Mouse (Mus musculus): Measurements from ENCODE around the gene Mycbp.

The Mycbp gene

DNA sequence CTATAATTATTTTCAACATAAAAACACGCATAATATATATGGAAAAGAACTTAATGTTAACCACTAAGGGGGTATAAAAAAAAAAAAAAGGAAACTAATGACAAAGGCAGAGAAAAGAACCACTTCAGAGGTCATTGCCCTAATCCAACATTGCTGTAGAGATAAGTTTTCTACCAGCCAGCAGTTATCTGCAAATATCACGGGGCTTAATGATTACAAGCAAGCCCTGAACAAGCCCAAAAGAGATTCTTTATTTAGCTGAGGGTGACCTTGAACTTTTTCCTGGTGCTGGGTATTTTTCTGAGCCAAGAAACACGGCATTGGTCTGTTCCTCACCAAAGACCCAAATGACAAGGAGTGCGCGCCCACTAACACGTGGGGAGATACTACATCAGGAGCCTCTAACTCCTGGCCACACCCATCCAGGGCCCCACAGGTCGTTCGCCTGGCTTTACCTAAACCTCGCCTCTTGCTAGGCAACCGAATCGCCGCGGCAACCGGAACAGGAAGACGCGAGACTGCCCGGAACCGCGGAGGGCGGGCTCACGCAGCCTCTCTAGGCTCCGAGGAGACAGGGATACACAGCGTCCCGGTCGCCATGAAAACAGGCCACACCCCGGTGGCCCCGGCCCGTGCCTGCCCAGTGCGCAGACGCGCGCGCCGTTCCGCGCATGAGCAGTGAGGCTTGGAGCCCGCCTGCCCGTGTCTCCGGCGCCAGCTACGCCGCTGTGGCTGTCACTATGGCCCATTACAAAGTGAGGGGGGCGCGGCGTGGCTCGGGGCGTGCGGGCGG is at the start of gene Mycbp:
Gene Mycbp (plus strand): TSS at position 500 of the 793 bp plus-strand sequence.
- peak; percentile 99 for DNase-seq (ENCODE audit: low spot score)

DNA sequence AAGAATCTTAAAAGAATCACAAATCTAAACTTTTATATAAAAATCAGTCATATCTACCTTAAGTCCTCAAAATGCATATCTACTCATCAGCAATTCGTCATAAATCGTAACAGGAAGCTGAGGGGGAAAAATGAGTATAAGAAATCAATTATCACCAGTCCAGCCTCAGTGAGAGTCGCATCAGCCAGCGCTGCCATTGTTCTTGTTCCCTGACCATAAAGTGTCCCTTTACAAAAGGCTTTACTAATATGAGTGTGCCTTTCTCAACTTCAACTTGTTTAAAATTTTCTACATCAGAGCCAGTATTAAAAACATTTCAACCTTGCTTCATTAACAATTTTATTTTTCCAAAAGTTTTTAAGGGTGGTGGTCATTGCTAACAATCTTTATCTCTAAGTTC is 47.7 kb upstream of the Mycbp start:
- DNase-seq (ENCODE audit: low spot score) = no peak

DNA sequence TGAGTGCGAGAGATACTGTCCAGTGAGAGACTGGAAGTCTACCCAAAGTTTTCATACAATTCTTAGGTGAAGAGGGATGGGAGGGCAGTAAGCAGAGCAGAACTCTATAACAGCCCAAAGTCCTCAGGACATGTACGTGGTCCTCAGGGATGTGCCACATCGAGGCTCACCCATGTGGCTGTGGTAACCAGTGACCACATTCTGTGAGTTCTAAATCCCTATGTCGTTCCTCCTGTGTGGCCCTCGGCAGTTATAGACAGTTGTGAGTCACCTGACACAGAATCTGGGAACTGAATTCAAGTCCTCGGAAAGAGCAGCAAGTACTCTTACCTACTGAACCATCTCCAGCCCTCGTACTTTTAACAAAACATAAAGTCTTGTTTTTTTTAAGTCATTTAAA is 46.5 kb upstream of the Mycbp start:
- DNase-seq (ENCODE audit: low spot score) = no peak

DNA sequence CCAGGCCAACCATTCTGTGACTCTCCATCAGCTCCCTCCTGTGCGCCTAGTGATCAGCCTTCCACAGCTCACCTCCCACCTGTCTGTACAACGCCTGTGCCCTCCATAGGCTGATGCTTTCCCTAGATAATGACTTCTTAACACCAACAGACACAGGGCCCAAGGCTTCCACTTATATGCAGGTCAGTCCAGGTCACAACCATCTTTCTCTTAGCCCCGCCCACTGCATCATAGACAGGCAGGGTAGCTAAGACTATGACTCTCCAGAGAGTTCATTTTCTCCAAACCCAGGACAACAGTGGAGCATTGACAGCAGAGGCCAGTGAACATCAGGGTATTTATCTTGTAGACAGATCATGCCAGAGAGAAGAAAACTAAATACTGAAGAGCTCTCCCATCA is 45.3 kb upstream of the Mycbp start, which contains the start of gene 4933427I04Rik:
Gene 4933427I04Rik (plus strand): TSS at position 301 of the 400 bp plus-strand sequence.
- no peak for DNase-seq (ENCODE audit: low spot score)

DNA sequence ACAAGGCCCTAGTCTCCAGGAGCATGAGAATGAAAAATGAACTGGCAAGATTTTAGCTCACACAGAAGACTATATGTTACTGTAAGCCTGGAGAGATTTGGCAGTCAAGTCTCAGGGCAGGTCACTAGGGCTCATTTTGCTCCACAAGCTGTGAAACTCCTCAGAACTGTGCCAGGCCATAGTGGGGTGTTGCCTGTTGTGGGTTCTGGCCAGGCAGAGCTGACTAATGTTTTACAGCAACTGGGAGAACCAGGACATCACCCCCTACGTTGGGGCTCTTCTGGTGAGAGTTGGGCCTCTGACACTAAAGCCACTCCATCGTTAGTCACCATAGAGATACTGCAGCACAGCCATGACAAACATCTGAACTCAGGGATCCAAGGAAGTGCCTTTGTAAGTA is 44.8 kb upstream of the Mycbp start:
- DNase-seq (ENCODE audit: low spot score) = no peak

DNA sequence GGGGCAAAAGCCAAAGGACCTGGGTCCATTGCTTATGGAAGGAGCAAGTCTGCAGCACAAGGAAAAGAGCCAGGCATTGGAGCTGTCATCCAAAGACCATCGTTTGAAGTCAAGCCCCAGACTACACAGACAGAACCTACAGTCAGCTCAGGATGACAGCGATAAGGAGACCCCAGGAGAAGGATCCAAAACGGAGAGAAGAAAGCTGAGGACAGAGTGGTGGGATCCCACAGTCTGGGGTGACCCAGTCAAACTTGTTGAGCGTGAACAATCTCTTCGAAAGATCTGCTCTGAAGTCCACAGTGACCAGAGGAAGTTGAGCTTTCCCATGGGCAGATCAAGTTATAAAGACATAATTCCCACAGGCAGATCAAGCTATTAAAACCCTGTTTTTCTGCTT is 44.0 kb upstream of the Mycbp start:
- no peak for DNase-seq (ENCODE audit: low spot score)

DNA sequence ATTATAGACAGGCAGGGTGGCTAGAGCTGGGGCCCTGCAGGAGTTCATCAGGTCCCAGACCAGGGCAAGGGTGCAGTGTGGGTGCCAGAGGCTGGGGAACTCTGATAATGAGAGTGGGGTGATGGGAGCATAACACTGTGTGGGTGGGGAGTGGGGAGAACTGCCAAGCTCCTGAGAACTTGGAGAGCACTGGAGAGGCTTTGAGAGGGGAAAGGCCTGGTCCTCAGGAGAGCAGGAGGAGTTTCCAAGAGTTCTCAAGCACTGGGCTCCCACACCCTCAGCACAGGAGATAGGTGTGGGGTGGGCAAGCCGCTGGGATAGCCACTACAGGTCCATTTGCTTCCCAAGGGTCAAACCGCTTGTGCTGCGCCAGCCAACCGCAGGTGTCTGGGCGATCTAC is 10.9 kb upstream of the Mycbp start:
- no peak for DNase-seq (ENCODE audit: low spot score)

DNA sequence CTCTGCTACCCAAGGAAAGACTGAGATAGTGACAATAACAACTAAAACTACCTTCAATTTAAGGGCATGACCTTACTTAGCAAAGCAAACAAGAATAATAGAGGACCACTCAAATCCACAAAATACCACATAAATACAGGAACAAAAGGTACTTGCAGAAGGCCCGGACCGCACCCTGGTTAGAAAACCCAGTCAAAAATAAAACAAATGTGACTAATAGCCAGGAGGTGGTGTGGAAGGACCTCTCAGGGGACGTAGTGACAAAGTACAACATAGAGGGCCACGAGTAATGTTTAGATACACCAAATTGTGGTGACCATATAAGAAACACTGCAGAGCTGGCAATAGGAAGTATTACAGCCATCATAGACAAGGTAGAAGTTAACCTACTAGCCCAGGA is 10.3 kb upstream of the Mycbp start:
- DNase-seq (ENCODE audit: low spot score) = no peak

DNA sequence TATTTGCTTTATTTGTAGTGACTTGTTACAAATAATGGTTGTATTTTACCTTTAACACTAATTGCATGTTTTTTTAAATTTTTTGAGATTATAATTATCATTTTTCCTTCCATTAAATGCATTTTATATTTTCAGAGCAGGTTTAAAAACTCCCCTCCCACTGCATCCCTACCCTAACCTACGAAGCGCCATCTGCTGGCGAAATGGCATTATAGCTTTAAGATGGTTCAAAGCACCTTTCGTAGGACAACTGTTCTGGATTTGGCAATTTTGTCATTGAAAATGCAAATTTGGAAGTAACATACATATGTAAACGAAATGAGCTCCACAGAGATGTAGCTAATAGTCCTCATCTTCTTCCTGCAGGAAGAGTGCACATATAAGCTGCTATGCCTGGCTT is 5.9 kb upstream of the Mycbp start:
- DNase-seq (ENCODE audit: low spot score) = no peak

DNA sequence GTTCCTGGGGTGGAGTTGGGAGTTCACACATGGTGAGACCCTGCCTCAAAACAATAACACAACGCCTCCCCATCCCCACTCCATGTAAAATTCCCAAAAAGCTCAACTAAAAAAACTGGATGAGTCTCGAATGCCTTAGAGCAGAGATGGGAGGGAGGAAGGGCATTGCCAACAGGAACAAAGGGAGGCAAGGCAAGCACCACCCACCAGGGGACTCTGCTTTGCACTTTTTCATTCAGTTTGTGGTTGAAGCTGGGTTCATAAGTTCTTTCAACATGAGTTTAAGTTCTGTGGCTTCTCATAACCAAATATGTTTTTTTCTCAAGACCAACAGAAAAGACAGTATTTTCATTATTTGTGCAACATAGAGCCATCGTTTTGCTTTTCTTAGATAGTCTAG is 1.2 kb upstream of the Mycbp start:
- no peak for DNase-seq (ENCODE audit: low spot score)

DNA sequence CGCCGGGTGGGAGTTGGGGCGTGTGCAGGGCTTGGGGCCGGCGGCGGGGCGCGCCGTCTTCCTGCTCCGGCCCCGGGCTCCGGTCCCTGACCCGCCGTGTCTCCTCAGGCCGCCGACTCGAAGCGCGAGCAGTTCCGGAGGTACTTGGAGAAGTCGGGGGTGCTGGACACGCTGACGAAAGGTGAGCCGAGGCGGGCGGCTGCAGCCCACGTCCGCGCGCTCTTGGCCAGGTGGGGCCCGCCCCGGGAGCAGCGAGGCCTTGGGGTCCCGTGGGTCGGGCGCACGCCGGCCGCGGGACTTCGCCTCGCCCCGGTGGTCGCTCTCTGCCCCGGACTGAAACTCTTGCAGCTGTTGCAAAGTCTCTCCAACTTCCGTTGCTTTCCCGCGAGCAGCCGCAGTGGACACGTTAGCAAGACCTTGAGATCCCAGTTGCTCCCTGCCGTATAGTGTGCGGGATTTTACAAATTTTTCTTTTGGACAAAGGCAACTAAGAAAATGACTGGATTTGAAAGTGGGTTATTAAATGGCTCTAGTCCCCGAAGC is 565 bp downstream of the Mycbp start:
- DNase-seq (ENCODE audit: low spot score) = no peak

DNA sequence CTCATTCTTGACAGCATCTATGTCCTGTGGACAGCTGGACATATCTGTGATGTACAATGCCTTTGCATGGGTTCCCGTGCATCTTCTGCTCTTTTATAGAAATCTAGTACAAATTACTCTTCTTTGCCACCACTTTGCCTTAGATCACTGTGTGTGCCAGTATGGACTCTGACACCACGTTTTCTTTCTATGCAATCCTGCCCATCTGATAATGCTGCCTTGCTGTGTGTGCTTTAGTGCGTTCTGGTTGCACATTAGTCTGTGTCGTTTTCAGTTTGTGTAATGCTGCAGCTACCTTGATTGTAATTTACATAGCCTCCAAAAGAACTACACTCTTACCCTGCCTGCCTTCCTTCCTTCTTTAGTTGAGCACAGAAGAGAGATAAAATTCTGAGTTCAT is 6.9 kb downstream of the Mycbp start:
- no peak for DNase-seq (ENCODE audit: low spot score)

DNA sequence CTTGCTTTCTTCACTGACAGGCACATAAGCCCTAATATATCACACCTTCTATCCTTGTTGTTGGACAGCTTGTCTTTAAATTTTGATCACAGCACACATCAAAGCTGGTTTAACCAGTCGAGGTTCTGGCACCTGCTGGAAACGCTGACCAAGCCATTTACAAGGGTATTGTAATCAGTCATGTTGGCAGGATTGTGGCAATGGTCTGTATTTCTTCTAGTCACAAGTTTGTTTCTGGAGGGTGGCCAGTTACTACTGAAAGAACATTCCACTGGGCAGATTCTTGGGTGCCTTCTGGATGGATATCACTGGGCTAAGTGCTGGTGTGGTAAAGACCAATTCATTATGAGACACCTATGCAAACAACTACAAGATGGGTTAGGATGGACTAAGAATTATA is 7.8 kb downstream of the Mycbp start:
- no peak for DNase-seq (ENCODE audit: low spot score)

DNA sequence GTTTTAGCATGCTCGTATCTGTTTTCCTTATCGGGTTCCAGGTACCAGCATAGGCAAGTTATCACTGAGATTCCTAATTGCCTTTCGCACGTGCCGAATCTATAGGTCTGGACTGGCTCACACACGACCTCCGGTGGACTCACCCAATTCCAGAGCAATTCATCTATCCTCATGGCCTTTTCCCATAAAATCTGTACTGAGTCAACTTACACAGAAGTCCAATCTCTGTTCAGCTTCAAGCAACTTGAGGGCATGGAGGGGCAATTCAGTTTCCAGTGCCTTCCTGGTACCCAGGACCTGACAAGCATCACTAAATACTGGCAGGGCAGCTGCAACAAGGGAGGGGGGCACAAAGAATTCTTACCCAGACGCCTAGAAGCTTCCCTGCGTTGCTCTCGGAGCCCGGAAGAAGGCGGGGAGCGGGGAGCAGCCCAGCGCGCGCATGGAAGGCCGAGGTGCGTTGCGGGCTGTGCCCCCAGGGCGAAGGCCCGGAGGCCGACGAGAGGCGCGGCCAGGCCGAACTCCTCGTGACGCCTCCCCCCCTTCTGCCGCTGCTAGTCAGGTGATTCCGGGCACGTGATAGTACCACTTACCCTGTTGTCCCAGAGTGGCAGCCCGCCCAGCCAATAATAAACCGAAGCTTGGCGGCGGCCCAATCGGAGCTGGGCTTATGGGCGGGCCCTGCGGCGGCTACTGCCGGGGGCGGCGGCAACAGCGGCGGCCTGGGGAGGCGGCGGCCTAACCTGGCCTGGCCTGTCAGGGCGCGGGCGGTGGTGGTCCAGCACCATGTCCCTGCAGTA is 12.3 kb downstream of the Mycbp start, which contains the start of gene Rragc:
Gene Rragc (plus strand): TSS at position 699 of the 800 bp plus-strand sequence.
- DNase-seq (ENCODE audit: low spot score) = peak; percentile 100

DNA sequence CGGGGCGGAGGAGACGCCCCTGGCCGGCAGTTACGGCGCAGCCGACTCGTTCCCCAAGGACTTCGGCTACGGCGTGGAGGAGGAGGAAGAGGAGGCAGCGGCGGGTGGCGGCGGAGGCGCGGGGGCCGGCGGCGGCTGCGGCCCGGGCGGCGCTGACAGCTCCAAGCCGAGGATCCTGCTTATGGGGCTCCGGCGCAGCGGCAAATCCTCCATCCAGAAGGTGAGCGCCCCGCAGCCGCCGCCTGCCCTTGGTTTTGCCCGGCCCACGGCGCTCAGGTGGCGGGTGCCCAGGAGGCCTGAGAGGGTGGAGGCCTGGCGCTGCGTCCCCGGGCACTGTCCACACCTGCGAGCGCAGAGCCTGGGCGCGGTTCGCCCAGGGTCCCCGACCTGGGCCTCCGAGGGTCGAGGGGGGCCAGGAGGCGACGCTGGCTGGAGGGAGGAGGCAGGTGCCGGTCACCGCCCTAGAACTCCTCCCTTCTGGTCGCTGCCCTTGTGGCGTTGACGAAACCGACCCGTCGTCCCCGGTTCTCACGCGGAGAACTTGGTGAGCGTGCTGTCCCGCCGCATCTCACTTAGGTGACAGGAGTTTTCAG is 13.0 kb downstream of the Mycbp start, which contains the start of gene 4930535I16Rik:
Gene 4930535I16Rik (minus strand): TSS at position 475 of the 593 bp plus-strand sequence.
- no peak for DNase-seq (ENCODE audit: low spot score)

DNA sequence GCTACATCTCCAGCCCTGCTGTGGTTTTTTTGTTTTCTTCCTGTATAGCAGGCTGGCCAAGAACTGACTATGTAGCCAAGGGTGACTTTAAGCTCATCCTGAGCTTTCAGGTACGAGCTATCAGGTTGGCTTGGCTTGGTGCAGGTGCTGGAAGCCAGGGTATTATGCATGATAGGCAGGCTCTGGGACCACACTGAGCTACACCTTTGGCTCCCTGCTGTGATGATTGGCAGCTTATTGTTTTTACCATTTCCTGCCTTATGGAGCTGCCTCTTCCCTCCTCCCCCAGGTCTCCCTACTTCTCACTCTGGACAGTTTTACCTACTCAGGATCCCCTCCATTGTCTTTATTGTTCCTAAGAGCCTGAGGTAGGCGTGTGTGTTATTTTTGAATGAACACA is 14.2 kb downstream of the Mycbp start:
- DNase-seq (ENCODE audit: low spot score) = no peak

DNA sequence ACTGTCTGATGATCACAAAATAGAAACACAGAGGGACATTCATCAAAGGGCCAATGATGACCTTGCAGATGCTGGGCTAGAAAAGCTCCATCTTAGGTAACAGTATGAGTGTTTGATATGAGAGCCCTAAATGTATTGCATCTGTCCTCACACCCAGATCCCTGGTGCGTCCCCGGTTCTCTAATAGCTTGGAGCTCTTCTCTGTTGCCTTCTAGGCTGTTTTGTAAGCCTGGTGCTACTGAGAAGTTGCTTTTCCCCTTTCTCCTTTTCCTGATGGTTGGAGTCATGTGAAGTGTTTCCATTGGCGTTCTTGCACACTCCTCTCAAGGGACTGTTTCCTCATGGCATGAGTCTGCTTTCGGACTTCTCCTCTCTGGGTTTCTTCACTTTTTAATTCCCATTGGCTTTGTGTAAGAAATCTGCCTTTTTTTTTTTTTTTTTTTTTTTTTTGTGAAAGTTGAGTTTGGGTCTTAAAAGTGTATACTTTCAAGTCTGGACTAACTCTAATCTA is 16.5 kb downstream of the Mycbp start:
- DNase-seq (ENCODE audit: low spot score) = no peak

DNA sequence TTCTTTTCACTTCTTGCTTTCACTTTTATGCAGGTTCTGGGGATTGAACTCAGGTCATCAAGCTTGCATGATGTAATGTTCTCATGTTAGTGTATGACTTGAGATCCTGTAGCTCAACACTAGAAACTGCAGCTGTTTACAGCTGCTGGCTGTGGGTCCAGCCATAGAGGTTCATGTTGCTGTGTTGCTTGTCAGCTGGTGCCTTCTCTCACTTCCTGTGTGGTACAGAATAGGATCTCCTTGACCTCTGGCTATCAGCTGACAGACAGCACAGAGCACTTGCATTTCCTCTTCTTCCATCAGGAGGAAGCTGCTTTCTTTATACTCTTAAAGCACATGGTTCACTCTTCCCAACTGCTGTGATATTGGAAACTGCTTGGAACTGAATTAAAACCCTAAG is 23.3 kb downstream of the Mycbp start:
- no peak for DNase-seq (ENCODE audit: low spot score)

DNA sequence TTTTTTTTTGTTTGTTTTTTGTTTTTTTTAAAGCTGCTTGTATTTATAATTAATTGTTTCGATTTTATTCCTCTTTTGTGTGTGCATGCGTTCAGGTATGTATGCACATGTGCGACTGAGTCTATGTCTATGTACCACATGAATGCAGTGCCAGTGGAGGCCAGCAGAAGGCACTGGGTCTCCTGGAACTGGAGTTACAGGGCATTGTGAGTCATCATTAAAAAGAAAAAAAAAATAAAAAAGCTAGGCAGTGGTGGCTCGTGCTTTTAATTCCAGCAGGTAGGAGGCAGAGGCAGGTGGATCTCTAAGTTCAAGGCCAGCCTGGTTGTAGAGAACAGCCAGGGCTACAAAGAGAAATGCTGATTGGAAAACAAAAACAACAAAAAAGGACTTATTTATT is 25.4 kb downstream of the Mycbp start:
- no peak for DNase-seq (ENCODE audit: low spot score)

DNA sequence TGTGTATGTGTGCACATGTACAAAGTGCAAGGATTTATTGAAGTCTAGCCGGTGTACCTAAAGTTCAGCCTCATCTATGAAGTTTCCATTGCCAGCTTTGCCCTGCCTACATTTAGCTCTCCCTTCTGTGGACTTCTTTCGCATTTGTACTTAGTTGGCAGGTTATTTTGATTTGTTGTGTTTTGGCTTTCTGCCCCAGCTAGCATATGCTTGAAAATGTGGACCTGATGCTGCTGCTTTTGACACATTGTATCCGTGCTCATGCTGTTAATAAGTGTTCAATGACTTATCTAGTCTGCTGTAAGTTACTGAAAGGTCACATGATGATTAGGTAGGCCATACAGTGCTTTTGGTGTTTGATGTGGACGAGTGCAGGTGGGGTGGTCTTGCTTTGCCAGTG is 29.7 kb downstream of the Mycbp start:
- DNase-seq (ENCODE audit: low spot score) = no peak

DNA sequence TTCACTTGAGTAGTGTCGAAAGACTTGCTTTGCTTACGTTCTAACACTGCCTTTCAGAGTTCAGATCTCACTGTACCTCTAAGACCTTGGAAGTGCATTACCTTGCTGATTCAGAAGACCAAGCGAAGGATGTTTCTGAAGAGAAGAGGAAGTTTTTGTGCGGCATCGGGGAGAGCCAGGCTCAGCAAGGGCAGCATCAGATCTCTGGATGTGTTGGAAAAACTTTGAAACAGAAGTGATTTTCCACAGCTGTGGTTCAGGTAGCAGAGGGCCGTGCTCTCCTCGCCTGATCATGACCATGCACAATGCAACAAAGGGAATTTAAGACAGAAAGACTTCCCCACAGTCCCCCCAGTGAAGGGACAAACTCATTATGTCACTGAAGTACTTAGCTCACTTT is 31.4 kb downstream of the Mycbp start:
- DNase-seq (ENCODE audit: low spot score) = no peak

DNA sequence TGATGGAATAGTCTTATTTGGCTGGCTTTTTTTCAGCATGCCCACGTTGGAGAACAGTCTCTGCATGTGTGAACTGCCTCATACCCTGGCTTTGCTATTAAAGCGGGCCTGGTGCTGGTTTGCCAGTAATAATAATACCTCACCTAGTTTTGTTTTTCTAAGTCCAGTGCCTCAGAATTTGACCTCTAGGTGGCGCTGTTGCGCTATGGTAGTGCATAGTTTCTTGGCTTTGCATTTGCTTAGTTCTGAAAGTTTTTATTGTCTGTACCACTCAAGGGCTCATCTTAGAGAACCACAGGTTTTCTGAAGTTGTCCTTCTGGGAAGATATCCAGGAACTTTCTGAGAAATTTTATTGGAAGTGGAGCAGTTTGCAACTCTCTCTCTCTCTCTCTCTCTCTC is 35.2 kb downstream of the Mycbp start:
- DNase-seq (ENCODE audit: low spot score) = no peak

All from ovary, adult 18-20 months (tissue).